Mouse (Mus musculus): ENCODE results near the gene Fryl. TPM values are rescaled to one million over a fixed set of nuclear protein-coding genes. Genes with fewer than 3 reads are reported as not detected.

The Fryl gene
- polyA plus RNA-seq, 2 experiments: 26.1 to 26.7 TPM

DNA sequence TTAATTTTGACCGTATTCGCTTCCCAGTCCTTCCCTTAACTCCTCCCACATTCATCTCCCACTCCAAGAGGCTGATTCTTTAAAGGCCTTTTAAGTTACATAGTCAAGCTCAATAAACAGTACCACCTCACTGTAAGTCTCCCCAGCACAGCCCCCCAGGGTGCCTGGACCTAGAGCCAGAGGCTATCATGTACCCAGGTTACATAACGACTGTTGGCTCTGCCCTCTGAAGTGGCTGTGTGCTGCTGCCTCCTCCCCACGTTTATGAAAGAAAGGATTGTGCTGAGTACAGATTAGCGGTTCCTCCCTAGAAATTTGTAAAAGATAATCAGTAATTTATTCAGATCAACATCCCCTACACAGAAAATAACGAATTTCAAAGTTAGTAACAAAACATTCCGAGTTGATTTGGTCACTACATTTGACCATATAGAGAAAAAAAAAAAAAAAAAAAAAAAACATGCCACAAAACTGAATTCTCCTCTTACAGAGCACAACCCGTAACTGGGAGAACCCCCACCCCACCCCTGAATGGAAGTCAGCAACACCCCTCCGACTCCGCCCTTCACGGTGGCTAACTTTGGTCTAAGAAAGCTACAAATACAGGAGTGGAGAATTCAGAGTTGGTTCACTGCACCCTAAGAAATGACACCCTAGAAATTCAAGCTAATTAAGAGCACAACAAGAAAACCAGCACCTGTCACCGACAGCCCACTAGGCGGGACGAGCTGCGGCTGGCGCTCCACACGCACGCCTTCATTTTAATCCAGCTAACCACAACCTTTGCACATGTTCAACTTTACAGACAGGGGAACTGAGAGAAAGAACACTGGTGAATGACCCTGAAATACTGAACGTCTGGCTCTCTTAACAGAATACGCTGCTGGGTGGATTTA, 47.0 kb downstream of the Fryl start:
- Histone ChIP-seq H3K4me1 (ENCODE audit: control insufficient read depth, insufficient read depth, low read length) (0 out of 2 replicates have a peak, but pooled peaks cover 5% of the 10 kb centered on the region), H3K4me3 (replicated peaks; ENCODE audit: low read length) (no peak overlapping the region), H3K27me3 (ENCODE audit: control insufficient read depth, insufficient read depth, low read length) (no peaks in the 10 kb centered on the region), H3K9ac (ENCODE audit: low read depth, low read length, severe bottlenecking) (no peak overlapping the region), H3K4me2 (replicated peaks; ENCODE audit: low read depth, low read length, severe bottlenecking) (no peak overlapping the region), H3K9me3 (ENCODE audit: control insufficient read depth, low read length) (no peaks in the 10 kb centered on the region), H3K36me3 (ENCODE audit: control insufficient read depth, insufficient read depth, low read length) (peaks cover 13% of the 10 kb centered on the region), H3K27ac (replicated peaks; ENCODE audit: low read depth, low read length) (no peak overlapping the region)
- ATAC-seq (ENCODE audit: low FRiP score, low read depth) (no peak), DNase-seq (ENCODE audit: low spot score) (no peak)
- WGBS: 76% methylated on average over 20 of the region's 20 CpGs
- TF ChIP-seq POLR2A (IDR thresholded peaks at IDR 0.05; ENCODE audit: borderline replicate concordance, extremely low read depth, insufficient read depth, insufficient read length): no peak

DNA sequence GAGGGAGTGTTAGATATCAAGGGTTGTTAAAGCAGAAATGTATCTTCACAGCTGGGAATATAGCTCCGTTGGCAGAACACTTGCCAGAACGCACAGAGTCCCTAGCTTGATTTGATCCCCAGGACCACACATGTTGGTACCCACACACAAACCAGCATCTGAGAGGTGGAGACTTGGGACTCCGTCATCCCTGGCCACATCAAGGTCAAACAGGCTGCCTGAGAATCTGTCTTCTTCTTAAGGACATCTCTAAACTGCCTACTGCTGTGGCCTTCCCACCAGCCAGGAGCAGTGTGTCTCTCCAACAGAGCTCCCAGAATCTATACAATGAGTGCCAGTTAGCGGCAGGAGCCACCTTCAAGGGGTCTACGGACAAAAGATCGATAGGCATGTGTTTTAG, 47.8 kb downstream of the Fryl start:
- WGBS: 82% methylated on average over 6 of the region's 6 CpGs
- H3K4me3 ChIP-seq (replicated peaks; ENCODE audit: low read length): no peak overlapping the region
- H3K27me3 ChIP-seq (ENCODE audit: control insufficient read depth, insufficient read depth, low read length): no peaks in the 10 kb centered on the region
- H3K36me3 ChIP-seq (ENCODE audit: control insufficient read depth, insufficient read depth, low read length): peaks cover 9% of the 10 kb centered on the region
- H3K9ac ChIP-seq (ENCODE audit: low read depth, low read length, severe bottlenecking): no peak overlapping the region
- ATAC-seq (ENCODE audit: low FRiP score, low read depth): no peak
- H3K4me2 ChIP-seq (replicated peaks; ENCODE audit: low read depth, low read length, severe bottlenecking): no peak overlapping the region
- DNase-seq (ENCODE audit: low spot score): no peak
- no peak for TF ChIP-seq POLR2A (IDR thresholded peaks at IDR 0.05; ENCODE audit: borderline replicate concordance, extremely low read depth, insufficient read depth, insufficient read length)
- no peak overlapping the region for H3K27ac ChIP-seq (replicated peaks; ENCODE audit: low read depth, low read length)
- 0 out of 2 replicates have a peak, but pooled peaks cover 5% of the 10 kb centered on the region for H3K4me1 ChIP-seq (ENCODE audit: control insufficient read depth, insufficient read depth, low read length)
- no peaks in the 10 kb centered on the region for H3K9me3 ChIP-seq (ENCODE audit: control insufficient read depth, low read length)

DNA sequence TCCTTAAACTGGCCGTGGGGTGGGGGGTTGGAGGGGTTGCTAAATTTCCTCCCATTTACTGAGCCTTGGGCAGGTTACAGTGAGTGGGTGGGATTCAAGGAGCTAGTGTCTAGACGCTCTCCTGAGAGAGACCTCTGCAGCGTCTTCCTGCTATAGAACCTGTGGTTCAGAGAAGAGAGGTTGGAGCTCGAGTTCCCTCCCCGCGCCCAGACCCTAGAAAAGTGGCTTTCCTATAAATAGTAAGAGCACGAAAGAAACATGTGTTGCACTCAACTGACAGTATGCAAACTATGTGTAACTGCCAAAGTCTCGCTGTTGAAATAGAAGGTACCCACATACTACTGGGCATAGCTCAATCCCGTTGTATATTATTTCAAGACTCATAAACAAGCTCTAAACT, 49.7 kb downstream of the Fryl start:
- Histone ChIP-seq H3K36me3 (ENCODE audit: control insufficient read depth, insufficient read depth, low read length) (peaks cover 9% of the 10 kb centered on the region; the same call in 1 of the 2 replicates), H3K27ac (replicated peaks; ENCODE audit: low read depth, low read length) (no peak overlapping the region), H3K9ac (ENCODE audit: low read depth, low read length, severe bottlenecking) (no peak overlapping the region), H3K9me3 (ENCODE audit: control insufficient read depth, low read length) (no peaks in the 10 kb centered on the region), H3K27me3 (ENCODE audit: control insufficient read depth, insufficient read depth, low read length) (no peaks in the 10 kb centered on the region), H3K4me1 (ENCODE audit: control insufficient read depth, insufficient read depth, low read length) (0 out of 2 replicates have a peak, but pooled peaks cover 5% of the 10 kb centered on the region), H3K4me3 (replicated peaks; ENCODE audit: low read length) (no peak overlapping the region), H3K4me2 (replicated peaks; ENCODE audit: low read depth, low read length, severe bottlenecking) (no peak overlapping the region)
- DNase-seq (ENCODE audit: low spot score) (no peak), ATAC-seq (ENCODE audit: low FRiP score, low read depth) (no peak)
- TF ChIP-seq POLR2A (IDR thresholded peaks at IDR 0.05; ENCODE audit: borderline replicate concordance, extremely low read depth, insufficient read depth, insufficient read length): no peak
- 76% methylated on average over 9 of the region's 9 CpGs for WGBS

DNA sequence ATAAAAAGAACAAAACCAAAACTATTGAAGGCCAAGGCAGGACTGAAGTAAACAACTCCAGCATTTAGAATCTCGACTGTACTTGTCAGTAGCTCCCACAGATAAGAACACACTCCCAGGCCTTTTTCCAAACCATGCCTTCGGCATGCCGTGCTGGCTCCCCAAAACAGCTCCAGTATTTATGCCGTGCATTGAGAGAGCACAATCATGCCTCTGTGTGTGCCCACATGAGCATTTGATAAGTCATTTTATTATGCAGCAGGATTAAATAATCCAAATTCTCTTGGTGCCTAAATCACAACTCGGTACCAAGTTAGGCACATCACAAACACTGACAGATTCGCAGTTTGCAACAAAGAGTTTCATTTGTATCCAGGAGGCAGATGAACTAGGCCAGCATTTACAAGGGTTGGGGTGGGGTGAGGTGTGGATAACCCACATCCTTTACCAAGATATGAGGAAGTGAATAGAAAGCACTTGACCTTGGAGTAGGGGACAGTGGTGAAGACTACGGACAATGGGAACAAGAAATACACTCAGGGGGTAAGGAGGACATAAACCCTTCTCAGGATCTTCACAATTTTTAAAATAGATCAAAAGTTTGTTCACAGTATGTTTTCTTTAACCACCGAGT, 50.3 kb downstream of the Fryl start:
- Histone ChIP-seq H3K36me3 (ENCODE audit: control insufficient read depth, insufficient read depth, low read length) (peaks cover 9% of the 10 kb centered on the region; the same call in 1 of the 2 replicates), H3K4me1 (ENCODE audit: control insufficient read depth, insufficient read depth, low read length) (0 out of 2 replicates have a peak, but pooled peaks cover 5% of the 10 kb centered on the region), H3K4me2 (replicated peaks; ENCODE audit: low read depth, low read length, severe bottlenecking) (no peak overlapping the region), H3K9ac (ENCODE audit: low read depth, low read length, severe bottlenecking) (no peak overlapping the region), H3K27ac (replicated peaks; ENCODE audit: low read depth, low read length) (no peak overlapping the region), H3K4me3 (replicated peaks; ENCODE audit: low read length) (no peak overlapping the region), H3K9me3 (ENCODE audit: control insufficient read depth, low read length) (no peaks in the 10 kb centered on the region), H3K27me3 (ENCODE audit: control insufficient read depth, insufficient read depth, low read length) (no peaks in the 10 kb centered on the region)
- 86% methylated on average over 8 of the region's 8 CpGs for WGBS
- no peak for TF ChIP-seq POLR2A (IDR thresholded peaks at IDR 0.05; ENCODE audit: borderline replicate concordance, extremely low read depth, insufficient read depth, insufficient read length)
- no peak for DNase-seq (ENCODE audit: low spot score)
- ATAC-seq (ENCODE audit: low FRiP score, low read depth): no peak

DNA sequence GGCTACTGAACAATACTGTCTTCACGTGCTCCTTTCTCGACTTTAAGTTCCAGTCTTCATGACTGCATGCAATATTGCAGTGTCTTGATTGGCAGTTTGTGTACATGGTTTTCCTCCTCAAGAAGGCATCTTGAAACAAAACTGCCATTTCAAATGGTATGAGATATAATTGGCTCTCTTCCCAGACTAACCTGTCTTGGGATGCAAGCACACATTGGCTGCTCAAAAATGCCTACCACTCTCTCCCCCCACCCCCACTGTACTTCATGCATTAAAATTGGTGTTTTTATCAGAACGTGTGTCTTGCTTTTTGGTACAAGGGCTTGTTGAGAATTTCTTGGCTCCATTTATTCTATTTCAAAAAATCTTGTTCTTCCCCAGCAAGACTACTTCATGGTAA, 51.4 kb downstream of the Fryl start:
- Histone ChIP-seq H3K27ac (replicated peaks; ENCODE audit: low read depth, low read length) (no peak overlapping the region), H3K4me3 (replicated peaks; ENCODE audit: low read length) (no peak overlapping the region), H3K27me3 (ENCODE audit: control insufficient read depth, insufficient read depth, low read length) (no peaks in the 10 kb centered on the region), H3K9me3 (ENCODE audit: control insufficient read depth, low read length) (no peaks in the 10 kb centered on the region), H3K36me3 (ENCODE audit: control insufficient read depth, insufficient read depth, low read length) (peaks cover under 1% of the 10 kb centered on the region; the same call in 1 of the 2 replicates), H3K9ac (ENCODE audit: low read depth, low read length, severe bottlenecking) (no peak overlapping the region), H3K4me2 (replicated peaks; ENCODE audit: low read depth, low read length, severe bottlenecking) (no peak overlapping the region), H3K4me1 (ENCODE audit: control insufficient read depth, insufficient read depth, low read length) (0 out of 2 replicates have a peak, but pooled peaks cover 5% of the 10 kb centered on the region)
- DNase-seq (ENCODE audit: low spot score) (no peak), ATAC-seq (ENCODE audit: low FRiP score, low read depth) (no peak)
- no peak for TF ChIP-seq POLR2A (IDR thresholded peaks at IDR 0.05; ENCODE audit: borderline replicate concordance, extremely low read depth, insufficient read depth, insufficient read length)
- 83% methylated on average over 3 of the region's 3 CpGs for WGBS

Measured in limb, embryonic 14.5 days (tissue).